Mouse (Mus musculus): ENCODE data around the gene Kmt2c. TPM values are rescaled to one million over a fixed set of nuclear protein-coding genes. Genes with fewer than 3 reads are reported as not detected.

The Kmt2c gene
- polyA plus RNA-seq, 1 experiment from 2014 or later, result 13.6 TPM

DNA sequence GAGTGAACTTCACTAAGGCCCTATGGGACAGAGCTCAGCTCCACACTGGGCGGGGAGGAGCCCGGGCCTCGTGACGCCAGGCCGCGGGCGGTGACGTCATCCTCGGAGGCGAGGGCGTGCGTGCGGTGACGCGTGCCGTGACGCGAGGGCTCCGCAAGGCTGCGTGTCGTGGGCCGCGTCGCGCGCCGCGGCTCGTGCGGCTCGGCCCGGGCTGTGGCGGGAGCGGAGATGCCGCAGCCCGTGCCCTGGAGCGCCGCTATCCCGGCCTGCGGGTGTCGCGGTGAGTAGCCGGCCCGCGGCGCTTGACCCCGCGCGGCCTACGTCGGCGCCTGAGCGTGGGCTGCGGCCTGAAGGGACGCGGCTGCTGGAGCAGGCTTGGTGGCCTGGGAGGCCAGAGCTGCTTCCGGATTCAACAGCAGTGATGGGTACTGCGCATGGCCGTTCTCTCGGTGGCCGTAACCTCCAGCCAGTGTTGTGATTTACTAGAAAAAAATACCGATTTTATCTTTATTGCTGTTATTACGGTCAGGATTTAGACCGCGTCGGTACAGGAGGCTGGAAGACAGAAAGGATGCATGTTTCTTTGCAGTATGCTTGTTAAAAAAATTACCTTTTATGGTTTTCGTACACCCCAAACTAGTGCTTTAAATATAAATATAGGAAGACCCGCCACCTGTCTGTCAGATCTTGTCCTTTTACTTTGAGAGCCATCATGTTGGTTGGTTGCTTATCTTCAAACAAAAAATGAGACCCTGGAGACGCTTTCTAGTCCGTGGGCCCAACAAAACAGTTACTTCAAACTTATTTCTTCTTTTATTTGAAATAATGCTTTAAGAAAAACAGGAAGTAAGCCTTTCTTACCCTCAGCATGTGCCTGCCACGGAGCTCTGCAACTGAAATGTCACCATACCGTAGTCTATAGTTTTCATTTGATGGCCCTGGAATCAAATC, 275.6 kb downstream of the Kmt2c start, which contains the start of gene E130116L18Rik:
E130116L18Rik (minus strand) TSS at position 402 of the 951 bp plus-strand sequence.
- Histone ChIP-seq H3K27ac (replicated peaks) (peak within 1 kb of the TSS; percentile 85), H3K9me3 (replicated peaks) (no peaks in the 10 kb centered on the region), H3K27me3 (no peaks in the 10 kb centered on the region), H3K4me1 (peaks cover 6% of the 10 kb centered on the region; the same call in 1 of the 2 replicates), H3K36me3 (0 out of 2 replicates have a peak, but pooled peaks cover 3% of the 10 kb centered on the region), H3K4me3 (replicated peaks) (peak within 1 kb of the TSS; percentile 74), H3K4me2 (replicated peaks) (peak within 1 kb of the TSS; percentile 66), H3K9ac (peak within 1 kb of the TSS; percentile 57)
- peak; percentile 94 for ATAC-seq (ENCODE audit: insufficient number of reproducible peaks, low FRiP score, low TSS enrichment, low read depth)
- 2% methylated on average over 72 of the region's 72 CpGs for WGBS

Other genes with a start within 250 kb of the Kmt2c start
- not detected in 2 replicates for gene Cct8l1, start 17.3 kb upstream of the Kmt2c start, polyA plus RNA-seq (2015; fragmentation: Nextera tagmentation; extraction: Ambion mirVana)
- 8.5 and 10.3 TPM in 2 replicates for gene Xrcc2, start 207.0 kb upstream of the Kmt2c start, polyA plus RNA-seq (2015; fragmentation: Nextera tagmentation; extraction: Ambion mirVana)